Mouse (Mus musculus): ENCODE data around the gene Uqcrq. TPM values are rescaled to one million over a fixed set of nuclear protein-coding genes. Genes with fewer than 3 reads are reported as not detected.
A peak's percentile ranks its signal among the peaks of the same experiment; 100 is the strongest.

Uqcrq gene
- total and polyA plus RNA-seq, 3 experiments: 72.4 to 1,130 TPM; not detected in 1

GRCm38 (mm10) chr11:53433057-53433456 lies 2.4 kb upstream of the Uqcrq start (continued):
- no peak for TF ChIP-seq ZC3H11A (IDR thresholded peaks at IDR 0.05; ENCODE audit: low read depth, low read length)
- TF ChIP-seq MAZ (IDR thresholded peaks at IDR 0.05; ENCODE audit: low read depth, low read length): no peak; the same call in 1 of the 2 replicates
- no peak for TF ChIP-seq CHD2 (IDR thresholded peaks at IDR 0.05; ENCODE audit: low read length)
- no peak for TF ChIP-seq ELF1 (IDR thresholded peaks at IDR 0.05; ENCODE audit: low read depth, low read length)
- peak; percentile 88 for TF ChIP-seq TCF12 (IDR thresholded peaks at IDR 0.05; ENCODE audit: low read depth, low read length)
- no peak for TF ChIP-seq POLR2AphosphoS5 (IDR thresholded peaks at IDR 0.05; ENCODE audit: borderline replicate concordance, low read depth, low read length)
- no peak for TF ChIP-seq KAT2A (conservative IDR thresholded peaks at IDR 0.05; ENCODE audit: low read depth, low read length)
- no peak for TF ChIP-seq SMC3 (IDR thresholded peaks at IDR 0.05; ENCODE audit: low read depth, low read length)
- TF ChIP-seq ETS1 (IDR thresholded peaks at IDR 0.05; ENCODE audit: low read depth, low read length): peak; percentile 95

DNA sequence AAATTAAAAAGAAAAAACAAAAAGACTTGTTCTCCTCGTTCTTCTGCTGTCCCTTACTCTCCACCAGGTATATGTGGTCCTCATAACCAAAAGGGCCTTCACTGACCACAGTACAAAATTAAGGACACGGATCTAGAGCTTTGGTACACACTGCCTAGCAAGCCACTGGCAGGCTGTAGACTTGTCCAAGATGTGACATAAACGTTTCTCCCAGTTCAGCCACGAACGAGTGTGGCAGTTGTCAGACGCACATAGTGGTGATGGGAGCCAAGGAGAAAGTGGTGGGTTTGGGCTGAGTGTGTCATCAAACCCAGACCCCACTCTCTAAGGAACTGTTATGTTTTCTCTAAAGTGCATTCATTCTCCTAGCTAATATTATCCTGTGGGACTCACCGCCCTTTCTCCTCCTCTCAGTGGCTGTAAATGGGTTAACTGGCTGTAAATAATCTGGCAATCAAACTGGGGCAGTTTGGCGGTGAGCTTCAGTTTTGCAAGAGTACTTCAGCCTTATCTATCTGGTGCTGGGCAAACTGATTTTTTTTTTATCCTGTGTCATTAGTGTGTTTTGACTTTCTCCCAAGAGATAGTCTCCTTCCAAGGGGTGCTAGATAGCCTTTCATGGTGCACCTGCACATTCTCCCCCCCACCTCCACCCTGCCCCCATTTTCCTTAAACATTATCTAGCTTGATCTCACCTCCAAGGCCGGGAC lies 871 bp upstream of the Uqcrq start:
- peak overlapping the region; percentile 44 for H3K9ac ChIP-seq (ENCODE audit: control insufficient read depth, low read depth, low read length, poor library complexity, severe bottlenecking)
- peaks cover 14% of the 10 kb centered on the region for H3K79me2 ChIP-seq (ENCODE audit: control insufficient read depth, insufficient read depth, low read length, poor library complexity)
- peak overlapping the region; percentile 51 to 58 for H3K4me3 ChIP-seq (ENCODE audit: control insufficient read depth in 1 of 2, insufficient read depth in 1 of 2, low read depth in 2 of 2, low read length in 2 of 2)
- peak overlapping the region; percentile 83 for H3K27ac ChIP-seq (ENCODE audit: control insufficient read depth, low read depth, low read length)
- TF ChIP-seq E2F4 (IDR thresholded peaks at IDR 0.05; ENCODE audit: borderline replicate concordance, low read depth, low read length): no peak
- peak; percentile 97 for TF ChIP-seq TCF12 (IDR thresholded peaks at IDR 0.05; ENCODE audit: low read depth, low read length)
- peak; percentile 49 for TF ChIP-seq HCFC1 (IDR thresholded peaks at IDR 0.05; ENCODE audit: low read depth, low read length)
- no peak for TF ChIP-seq KAT2A (conservative IDR thresholded peaks at IDR 0.05; ENCODE audit: low read depth, low read length)
- peak; percentile 82 for TF ChIP-seq MXI1 (IDR thresholded peaks at IDR 0.05; ENCODE audit: low read depth, low read length)
- TF ChIP-seq RCOR1 (IDR thresholded peaks at IDR 0.05; ENCODE audit: low read depth, low read length): peak; percentile 100
- peak; percentile 64; the same call in 1 of the 2 replicates for TF ChIP-seq MAX (IDR thresholded peaks at IDR 0.05; ENCODE audit: low read length)
- TF ChIP-seq JUND (IDR thresholded peaks at IDR 0.05; ENCODE audit: low read depth, low read length): no peak
- TF ChIP-seq USF1 (IDR thresholded peaks at IDR 0.05; ENCODE audit: low read depth, low read length): no peak
- TF ChIP-seq POLR2AphosphoS2 (IDR thresholded peaks at IDR 0.05; ENCODE audit: low read length): no peak
- TF ChIP-seq SIN3A (IDR thresholded peaks at IDR 0.05; ENCODE audit: low read length): peak; percentile 92
- no peak; the same call in 1 of the 2 replicates for TF ChIP-seq CHD2 (IDR thresholded peaks at IDR 0.05; ENCODE audit: low read length)
- TF ChIP-seq MEF2A (IDR thresholded peaks at IDR 0.05; ENCODE audit: extremely low read depth, insufficient replicate concordance, low read depth, low read length, poor library complexity, severe bottlenecking): 0 out of 2 replicates have a peak, but pooled peaks have one; percentile 20
- TF ChIP-seq MAZ (IDR thresholded peaks at IDR 0.05; ENCODE audit: low read depth, low read length): peak; percentile 83
- TF ChIP-seq BHLHE40 (IDR thresholded peaks at IDR 0.05; ENCODE audit: borderline replicate concordance, low read depth, low read length): peak; percentile 77; the same call in 1 of the 2 replicates
- TF ChIP-seq CHD1 (IDR thresholded peaks at IDR 0.05; ENCODE audit: low read depth, low read length): no peak
- TF ChIP-seq MYB (IDR thresholded peaks at IDR 0.05; ENCODE audit: low read depth, low read length): peak; percentile 94
- TF ChIP-seq MAFK (IDR thresholded peaks at IDR 0.05; ENCODE audit: borderline replicate concordance, low read depth, low read length): peak; percentile 75; the same call in 1 of the 2 replicates
- peak; percentile 4; the same call in 1 of the 2 replicates for TF ChIP-seq ZC3H11A (IDR thresholded peaks at IDR 0.05; ENCODE audit: low read depth, low read length)
- no peak for TF ChIP-seq NRF1 (IDR thresholded peaks at IDR 0.05; ENCODE audit: insufficient read depth, low read depth, low read length, poor library complexity, severe bottlenecking)
- peak; percentile 99 for TF ChIP-seq GATA1 (IDR thresholded peaks at IDR 0.05; ENCODE audit: low read depth, low read length)
- TF ChIP-seq MYC (IDR thresholded peaks at IDR 0.05; ENCODE audit: low read depth, low read length): peak; percentile 61; the same call in 1 of the 2 replicates
- TF ChIP-seq SMC3 (IDR thresholded peaks at IDR 0.05; ENCODE audit: low read depth, low read length): no peak
- no peak for TF ChIP-seq CTCF (IDR thresholded peaks at IDR 0.05 in 2 of 3, conservative IDR thresholded peaks at IDR 0.05 in 1 of 3; ENCODE audit: control insufficient read depth in 1 of 3, insufficient read depth in 1 of 3, low read depth in 2 of 3, low read length in 3 of 3, poor library complexity in 1 of 3, severe bottlenecking in 1 of 3)
- peak; percentile 91 for TF ChIP-seq ETS1 (IDR thresholded peaks at IDR 0.05; ENCODE audit: low read depth, low read length)
- TF ChIP-seq ZNF384 (IDR thresholded peaks at IDR 0.05; ENCODE audit: low read depth, low read length): peak; percentile 92
- TF ChIP-seq EP300 (IDR thresholded peaks at IDR 0.05; ENCODE audit: low read depth in 1 of 2, low read length in 2 of 2): peak; percentile 95 to 97
- peaks cover 8 to 30% of the 10 kb centered on the region in 2 experiments for H3K4me1 ChIP-seq (ENCODE audit: control insufficient read depth in 1 of 2, insufficient read depth in 2 of 2, low read length in 2 of 2)
- DNase-seq (ENCODE audit: low read depth, low spot score): peak; percentile 85
- no peaks in the 10 kb centered on the region for H3K27me3 ChIP-seq (ENCODE audit: control insufficient read depth in 1 of 2, insufficient read depth in 2 of 2, low read length in 2 of 2)
- peaks cover 7 to 30% of the 10 kb centered on the region in 2 experiments for H3K36me3 ChIP-seq (ENCODE audit: control insufficient read depth in 1 of 2, insufficient read depth in 2 of 2, low read length in 2 of 2)
- no peaks in the 10 kb centered on the region for H3K9me3 ChIP-seq (replicated peaks; ENCODE audit: insufficient read depth, low read length)

Data from MEL (cell line).